Mouse (Mus musculus) midbrain, embryonic 16.5 days (tissue): ENCODE measurements at regions not wholly inside any gene's neighbourhood (a gene's known extent, or its start where the extent isn't known, plus 50 kb on each side); places are given as distances from the start of the nearest gene placed in this dataset.

ENCODE experiments used
- ATAC-seq: fragments of 200-750 bp; cut with Nextera tagmentation; 2 replicates; pipeline ENCODE4 v1.8.0; 2017; ENCODE audit warnings: moderate TSS enrichment
- H3K27ac ChIP-seq: fragments of 300-500 bp; sonication (generic); 2 replicates; pipeline ENCODE4 v1.5.1; 2014; ENCODE audit warnings: mild to moderate bottlenecking, low read length, mixed read lengths
- H3K27me3 ChIP-seq: fragments of 300-500 bp; sonication (generic); 2 replicates; pipeline ENCODE4 v1.6.1; 2014; ENCODE audit warnings: low read depth, low read length, mixed read lengths; ENCODE audit not compliant: control insufficient read depth, insufficient read depth
- H3K36me3 ChIP-seq: fragments of 300-500 bp; sonication (generic); 2 replicates; pipeline ENCODE4 v1.6.1; 2014; ENCODE audit warnings: mild to moderate bottlenecking, low read length, moderate library complexity, mixed read lengths; ENCODE audit not compliant: control insufficient read depth, insufficient read depth
- H3K4me1 ChIP-seq: fragments of 300-500 bp; sonication (generic); 2 replicates; pipeline ENCODE4 v1.6.1; 2014; ENCODE audit warnings: mild to moderate bottlenecking, low read length, mixed read lengths; ENCODE audit not compliant: control insufficient read depth, insufficient read depth
- H3K4me2 ChIP-seq: fragments of 300-500 bp; sonication (generic); 2 replicates; pipeline ENCODE4 v1.6.1; 2014; ENCODE audit warnings: mild to moderate bottlenecking, low read length, mixed read lengths
- H3K4me3 ChIP-seq: fragments of 300-500 bp; sonication (generic); 2 replicates; pipeline ENCODE4 v1.5.1; 2014; ENCODE audit warnings: low read depth, mild to moderate bottlenecking, low read length, moderate library complexity, mixed read lengths
- H3K9ac ChIP-seq: fragments of 300-500 bp; sonication (generic); 2 replicates; pipeline ENCODE4 v1.6.1; 2014; ENCODE audit warnings: low read depth, low read length, mixed read lengths
- H3K9me3 ChIP-seq: fragments of 300-500 bp; sonication (generic); replicated peaks from 2 replicates; pipeline ENCODE4 v1.6.1; 2014; ENCODE audit warnings: mild to moderate bottlenecking, low read length, mixed read lengths; ENCODE audit not compliant: control insufficient read depth, poor library complexity, severe bottlenecking
- WGBS: fragments of 180-500 bp; shearing (Covaris S2); extraction: QIAGEN DNeasy Blood & Tissue Kit; methylation state at CpG from one replicate; pipeline ENCODE4 v1.1.7; 2014; 5-methylcytosine and 5-hydroxymethylcytosine counted together

DNA sequence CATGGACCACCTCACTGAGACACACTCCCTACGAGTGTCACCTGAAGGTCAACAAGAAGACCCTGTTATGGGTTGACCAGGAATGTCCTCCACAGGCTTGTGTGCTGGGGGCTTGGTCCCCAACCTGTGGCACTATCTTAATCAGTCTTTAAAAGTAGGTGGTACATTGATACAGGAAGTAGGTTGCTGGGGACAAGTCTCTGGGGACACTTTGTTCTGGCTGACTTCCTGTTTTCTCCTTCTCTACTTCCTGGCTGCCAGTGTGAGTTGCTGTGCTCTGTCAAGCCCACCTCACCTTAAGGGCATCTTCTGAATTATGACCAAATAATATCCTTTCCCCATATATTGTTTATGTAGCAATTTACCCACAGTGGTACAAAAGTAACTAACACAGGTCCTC, 96.1 kb downstream of the Cct6b start:
- ATAC-seq = no peak
- no peaks in the 10 kb centered on the region for H3K36me3 ChIP-seq
- H3K27ac ChIP-seq = no peak overlapping the region
- no peaks in the 10 kb centered on the region for H3K4me1 ChIP-seq
- no peaks in the 10 kb centered on the region for H3K27me3 ChIP-seq
- H3K4me2 ChIP-seq = no peak overlapping the region
- H3K4me3 ChIP-seq = no peak overlapping the region
- H3K9me3 ChIP-seq = no peaks in the 10 kb centered on the region
- H3K9ac ChIP-seq = no peak overlapping the region
- 97% methylated on average over 1 of the region's 1 CpGs for WGBS

DNA sequence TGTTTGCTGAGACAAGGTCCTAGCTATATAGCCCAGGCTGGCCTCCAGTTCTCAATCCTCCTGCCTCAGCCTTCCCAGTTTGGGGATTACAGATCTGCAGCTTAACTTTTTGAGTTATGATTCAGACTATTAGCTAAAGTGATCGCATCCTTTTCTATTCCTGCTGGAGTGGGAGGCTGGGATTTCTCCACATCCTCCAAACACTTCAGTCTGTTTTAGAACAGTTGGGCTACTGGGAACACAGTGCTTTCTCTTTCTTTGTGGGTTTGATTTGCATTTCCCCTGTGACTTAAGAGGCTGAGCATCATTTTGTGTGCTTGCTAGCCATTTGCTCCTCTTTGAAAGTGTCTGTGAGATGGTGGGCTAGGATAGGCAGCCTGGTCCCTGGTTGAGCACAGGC, 100.0 kb downstream of the Cct6b start:
- Histone ChIP-seq H3K27ac (no peak overlapping the region), H3K4me2 (no peak overlapping the region), H3K9me3 (no peaks in the 10 kb centered on the region), H3K27me3 (no peaks in the 10 kb centered on the region), H3K36me3 (no peaks in the 10 kb centered on the region), H3K4me1 (no peaks in the 10 kb centered on the region), H3K4me3 (no peak overlapping the region), H3K9ac (no peak overlapping the region)
- no peak for ATAC-seq
- WGBS = 83% methylated on average over 1 of the region's 1 CpGs

DNA sequence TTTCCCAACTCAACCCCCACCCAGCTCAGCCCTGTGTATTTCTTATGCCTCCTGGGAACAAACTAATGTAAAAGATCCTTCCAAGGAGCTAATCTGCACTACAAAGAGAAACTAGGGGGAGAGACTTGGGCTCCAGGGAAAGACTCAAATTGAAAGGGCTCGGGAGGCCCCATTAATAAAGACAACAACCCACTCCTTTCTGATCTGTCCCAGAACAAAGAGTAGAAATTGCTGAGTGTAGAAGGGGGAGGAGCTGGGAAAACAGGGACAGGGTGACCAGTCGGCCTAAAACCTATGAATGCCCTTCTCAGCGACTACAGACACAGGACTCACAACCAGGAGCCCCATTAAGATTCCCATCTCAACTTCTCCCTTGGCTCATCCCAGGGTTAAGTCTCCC, 102.0 kb downstream of the Cct6b start:
- Histone ChIP-seq H3K4me1 (no peaks in the 10 kb centered on the region), H3K27ac (no peak overlapping the region), H3K9ac (no peak overlapping the region), H3K27me3 (no peaks in the 10 kb centered on the region), H3K4me3 (no peak overlapping the region), H3K4me2 (no peak overlapping the region), H3K9me3 (no peaks in the 10 kb centered on the region), H3K36me3 (no peaks in the 10 kb centered on the region)
- WGBS = 8% methylated on average over 3 of the region's 3 CpGs
- no peak for ATAC-seq

DNA sequence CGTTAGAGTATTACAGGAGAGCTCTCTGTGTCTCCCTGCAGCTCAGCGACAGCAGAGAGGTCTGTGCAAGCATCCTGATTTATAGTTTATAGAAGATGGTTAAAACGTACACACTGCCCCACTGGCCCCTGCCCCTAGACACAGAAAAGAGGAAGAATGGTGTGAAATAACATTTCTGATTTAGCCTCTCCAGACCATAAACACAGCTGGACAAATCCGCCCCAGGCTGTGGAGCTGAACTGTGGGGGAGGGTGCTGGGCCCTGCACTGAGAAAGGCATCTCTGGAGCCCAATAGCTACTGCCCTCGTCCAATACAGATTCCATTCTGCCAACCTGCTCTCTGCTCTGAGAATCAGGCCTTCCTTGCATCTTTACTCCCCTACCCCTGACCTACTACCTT, 112.4 kb downstream of the Cct6b start:
- no peak for ATAC-seq
- H3K27ac ChIP-seq = no peak overlapping the region
- no peaks in the 10 kb centered on the region for H3K36me3 ChIP-seq
- WGBS = 34% methylated on average over 5 of the region's 5 CpGs
- no peaks in the 10 kb centered on the region; the same call in 1 of the 2 replicates for H3K4me1 ChIP-seq
- no peak overlapping the region for H3K4me2 ChIP-seq
- no peak overlapping the region for H3K4me3 ChIP-seq
- no peaks in the 10 kb centered on the region for H3K9me3 ChIP-seq
- H3K9ac ChIP-seq = no peak overlapping the region
- no peaks in the 10 kb centered on the region for H3K27me3 ChIP-seq

DNA sequence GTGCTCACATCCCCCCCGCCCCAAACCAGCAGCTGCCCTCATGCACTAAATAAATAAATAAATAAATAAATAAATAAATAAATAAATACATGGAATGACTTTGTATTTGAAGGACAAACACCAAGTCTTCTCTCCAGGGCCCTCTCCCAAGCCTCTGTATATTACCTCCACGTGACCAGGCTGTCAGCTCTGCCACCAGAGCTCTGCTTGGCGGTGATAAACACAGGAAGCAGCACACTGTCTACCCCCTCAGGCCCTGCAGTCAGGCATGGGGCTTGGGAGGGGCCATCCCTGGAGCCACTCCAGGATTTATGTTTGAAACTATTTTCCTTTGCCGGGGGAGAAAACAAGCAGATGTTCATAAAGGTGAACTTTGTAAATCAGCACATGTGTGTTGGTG, 125.6 kb downstream of the Cct6b start:
- Histone ChIP-seq H3K27ac (no peak overlapping the region), H3K27me3 (no peaks in the 10 kb centered on the region), H3K9ac (no peak overlapping the region), H3K36me3 (no peaks in the 10 kb centered on the region), H3K4me2 (no peak overlapping the region), H3K9me3 (no peaks in the 10 kb centered on the region), H3K4me1 (no peaks in the 10 kb centered on the region), H3K4me3 (no peak overlapping the region)
- WGBS = 83% methylated on average over 4 of the region's 4 CpGs
- ATAC-seq = no peak

DNA sequence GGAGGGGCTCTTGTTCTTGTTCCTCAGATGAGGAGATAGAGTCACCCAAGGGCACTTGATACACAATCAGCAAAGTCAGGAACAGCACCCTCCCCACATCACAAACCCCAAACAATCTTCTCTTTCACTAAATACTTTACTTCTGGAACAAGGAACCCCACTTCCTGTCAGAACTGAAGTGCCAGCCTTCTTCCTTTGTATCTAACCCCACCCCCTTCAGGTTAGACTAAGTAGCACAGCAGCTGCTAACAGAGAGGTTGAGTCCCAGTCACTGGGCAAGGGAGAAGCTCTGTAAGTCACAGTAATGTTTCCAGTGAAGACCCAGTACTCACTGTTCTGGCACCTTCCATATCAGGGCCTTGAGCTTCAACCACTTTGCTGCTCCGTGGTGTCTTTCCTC, 131.9 kb downstream of the Cct6b start:
- Histone ChIP-seq H3K9ac (no peak overlapping the region), H3K4me1 (no peaks in the 10 kb centered on the region; the same call in 1 of the 2 replicates), H3K36me3 (no peaks in the 10 kb centered on the region), H3K9me3 (no peaks in the 10 kb centered on the region), H3K4me2 (no peak overlapping the region), H3K27ac (no peak overlapping the region), H3K27me3 (no peaks in the 10 kb centered on the region), H3K4me3 (no peak overlapping the region)
- ATAC-seq = no peak
- WGBS = 96% methylated on average over 1 of the region's 1 CpGs

DNA sequence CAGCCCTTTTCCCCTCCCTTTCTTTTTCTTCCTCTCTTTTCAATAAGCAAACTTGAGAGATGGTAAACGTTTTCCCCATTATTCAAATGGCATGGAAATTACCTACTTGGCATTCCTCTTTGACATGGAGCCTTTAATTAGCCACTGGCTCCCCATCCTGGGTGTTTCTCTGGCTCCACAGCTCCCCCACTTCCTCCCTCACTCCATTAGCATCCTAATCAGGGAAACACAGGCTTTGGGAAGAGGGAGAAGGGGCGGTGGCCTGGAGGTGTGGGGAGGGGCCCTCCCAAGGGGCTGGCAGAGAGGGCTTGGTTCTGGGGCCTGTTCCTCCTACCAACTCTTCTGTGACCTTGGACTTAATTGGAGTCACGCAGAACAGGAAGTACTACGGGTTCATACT, 132.7 kb downstream of the Cct6b start:
- 24% methylated on average over 4 of the region's 4 CpGs for WGBS
- Histone ChIP-seq H3K9ac (no peak overlapping the region), H3K4me2 (no peak overlapping the region), H3K27me3 (no peaks in the 10 kb centered on the region), H3K27ac (no peak overlapping the region; the same call in 1 of the 2 replicates), H3K36me3 (no peaks in the 10 kb centered on the region), H3K4me3 (no peak overlapping the region), H3K4me1 (no peaks in the 10 kb centered on the region; the same call in 1 of the 2 replicates), H3K9me3 (no peaks in the 10 kb centered on the region)
- peak; percentile 21; the same call in 1 of the 2 replicates for ATAC-seq

DNA sequence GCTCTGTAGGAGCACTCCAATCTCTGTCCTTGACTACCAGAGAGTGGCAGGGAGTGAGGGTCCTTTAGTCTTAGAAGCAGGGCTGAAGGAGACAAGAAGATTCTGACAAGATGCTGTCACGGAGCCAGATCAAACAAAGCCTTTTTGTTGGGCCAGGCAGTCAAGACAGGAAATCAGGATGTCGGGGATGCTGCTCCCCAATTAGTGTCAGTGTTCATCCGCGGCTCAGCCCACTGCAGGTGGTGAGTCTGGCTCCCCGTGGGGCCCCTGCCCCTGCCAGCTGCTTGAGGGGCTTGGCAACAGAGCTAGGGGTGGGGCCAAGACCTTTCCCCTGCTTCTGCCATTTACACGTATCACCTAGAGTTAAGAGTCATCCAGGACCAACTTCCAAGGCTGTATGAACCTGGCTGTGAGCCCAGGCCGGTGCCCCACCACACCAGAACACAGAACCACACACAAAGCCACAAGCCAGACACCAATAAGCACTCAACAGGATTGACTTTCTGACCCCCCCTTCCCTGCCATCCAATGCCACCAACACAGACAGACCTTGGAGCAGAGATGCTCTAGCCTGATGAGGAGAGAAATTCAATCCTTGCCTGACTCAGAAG, 137.5 kb downstream of the Cct6b start:
- 17% methylated on average over 7 of the region's 7 CpGs for WGBS
- no peak overlapping the region for H3K9ac ChIP-seq
- H3K9me3 ChIP-seq = no peaks in the 10 kb centered on the region
- H3K27me3 ChIP-seq = no peaks in the 10 kb centered on the region
- ATAC-seq = 0 out of 2 replicates have a peak, but pooled peaks have one; percentile 14
- no peaks in the 10 kb centered on the region; the same call in 1 of the 2 replicates for H3K4me1 ChIP-seq
- no peak overlapping the region for H3K27ac ChIP-seq
- no peaks in the 10 kb centered on the region for H3K36me3 ChIP-seq
- H3K4me2 ChIP-seq = no peak overlapping the region
- H3K4me3 ChIP-seq = no peak overlapping the region

DNA sequence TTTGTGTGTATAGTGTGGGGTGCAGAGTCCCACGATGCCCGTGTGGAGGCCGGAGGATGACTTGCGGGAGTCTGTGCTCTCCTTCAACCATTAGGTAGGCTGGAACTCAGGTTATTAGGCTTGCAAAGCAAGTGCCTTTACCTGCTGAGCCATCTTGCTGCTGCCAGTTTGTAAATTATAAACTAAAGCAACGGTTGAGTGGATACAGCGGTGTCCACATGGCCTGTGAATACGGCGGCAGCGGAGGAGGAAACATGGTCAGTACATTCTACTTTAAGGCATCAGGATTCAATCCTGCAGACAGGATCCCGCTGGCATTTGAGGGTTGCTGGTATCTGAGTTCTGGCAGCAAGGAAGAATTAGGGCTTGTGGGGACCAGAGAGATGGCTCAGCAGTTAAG, 143.1 kb downstream of the Cct6b start:
- Histone ChIP-seq H3K27me3 (no peaks in the 10 kb centered on the region), H3K9ac (no peak overlapping the region), H3K36me3 (no peaks in the 10 kb centered on the region), H3K4me2 (no peak overlapping the region), H3K9me3 (no peaks in the 10 kb centered on the region), H3K4me1 (peaks cover 21% of the 10 kb centered on the region), H3K27ac (no peak overlapping the region), H3K4me3 (no peak overlapping the region)
- no peak for ATAC-seq
- WGBS = 91% methylated on average over 10 of the region's 10 CpGs
